Mouse (Mus musculus): ENCODE data around the gene Fam25c. TPM values are rescaled to one million over a fixed set of nuclear protein-coding genes. Genes with fewer than 3 reads are reported as not detected.
A peak's percentile ranks its signal among the peaks of the same experiment; 100 is the strongest.

The Fam25c gene
- polyA plus RNA-seq, 1 experiment from 2014 or later = not detected

DNA sequence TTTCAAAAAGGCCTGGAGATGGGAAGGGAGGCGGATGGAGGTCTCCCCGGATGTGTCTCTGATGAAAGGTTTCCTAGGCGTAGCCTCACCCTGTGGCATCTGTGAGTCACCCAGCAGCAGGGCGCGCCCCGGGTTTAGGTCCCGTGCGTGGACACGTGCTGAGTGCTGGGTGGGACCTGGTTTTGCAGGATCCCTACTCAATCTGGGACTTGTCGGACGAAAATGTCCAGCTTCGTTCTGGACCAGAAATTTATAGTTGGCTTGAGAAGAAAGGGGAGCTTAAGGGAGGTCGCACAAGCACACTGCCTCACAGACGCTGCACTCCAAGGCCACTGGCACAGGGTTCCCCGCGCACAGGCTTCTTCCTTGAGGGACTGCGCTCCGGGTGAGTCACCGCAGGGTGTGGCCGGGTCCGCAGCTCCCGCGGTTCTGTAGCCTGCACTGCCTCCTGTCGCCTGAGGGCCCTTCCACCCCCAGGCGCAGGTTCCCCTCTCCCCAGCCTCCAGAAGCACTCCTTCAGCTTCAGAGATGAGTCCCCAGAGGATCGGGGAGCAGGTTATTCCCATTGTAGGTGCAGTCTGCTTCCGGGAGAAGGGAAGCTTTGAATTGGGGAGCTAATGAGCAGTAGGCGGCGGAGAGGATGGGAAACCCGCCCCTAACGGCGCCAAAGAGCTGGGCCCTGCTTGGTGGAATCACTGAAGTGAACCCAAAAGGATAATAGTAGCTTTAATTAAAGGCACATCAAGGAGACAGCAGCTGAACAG lies 8.4 kb upstream of the Fam25c start:
- H3K4me2 ChIP-seq (ENCODE audit: low read length) = peak overlapping the region; percentile 95
- no peak overlapping the region for H3K27ac ChIP-seq (replicated peaks in 1 of 2; ENCODE audit: control insufficient read depth in 1 of 2, insufficient read depth in 1 of 2, low read depth in 2 of 2, low read length in 2 of 2)
- peak overlapping the region; percentile 68 for H3K9ac ChIP-seq (ENCODE audit: low read length)
- H3K27me3 ChIP-seq (ENCODE audit: control insufficient read depth, insufficient read depth, low read length) = 0 out of 2 replicates have a peak, but pooled peaks cover 3% of the 10 kb centered on the region
- 3% methylated on average over 32 of the region's 32 CpGs for WGBS
- peaks cover 2 to 5% of the 10 kb centered on the region in 2 experiments; a peak in 2 of 4 replicates for H3K4me1 ChIP-seq (ENCODE audit: control insufficient read depth in 2 of 2, insufficient read depth in 2 of 2, low read length in 2 of 2)
- H3K4me3 ChIP-seq (ENCODE audit: control insufficient read depth in 1 of 2, insufficient read depth in 1 of 2, low read depth in 1 of 2, low read length in 2 of 2) = peak overlapping the region; percentile 50 to 62
- no peaks in the 10 kb centered on the region for H3K36me3 ChIP-seq (ENCODE audit: control insufficient read depth, insufficient read depth, low read length)
- H3K9me3 ChIP-seq (ENCODE audit: control insufficient read depth, low read length) = no peaks in the 10 kb centered on the region
- ATAC-seq (ENCODE audit: insufficient number of reproducible peaks, insufficient read depth, low FRiP score, low read depth) = peak; percentile 74

DNA sequence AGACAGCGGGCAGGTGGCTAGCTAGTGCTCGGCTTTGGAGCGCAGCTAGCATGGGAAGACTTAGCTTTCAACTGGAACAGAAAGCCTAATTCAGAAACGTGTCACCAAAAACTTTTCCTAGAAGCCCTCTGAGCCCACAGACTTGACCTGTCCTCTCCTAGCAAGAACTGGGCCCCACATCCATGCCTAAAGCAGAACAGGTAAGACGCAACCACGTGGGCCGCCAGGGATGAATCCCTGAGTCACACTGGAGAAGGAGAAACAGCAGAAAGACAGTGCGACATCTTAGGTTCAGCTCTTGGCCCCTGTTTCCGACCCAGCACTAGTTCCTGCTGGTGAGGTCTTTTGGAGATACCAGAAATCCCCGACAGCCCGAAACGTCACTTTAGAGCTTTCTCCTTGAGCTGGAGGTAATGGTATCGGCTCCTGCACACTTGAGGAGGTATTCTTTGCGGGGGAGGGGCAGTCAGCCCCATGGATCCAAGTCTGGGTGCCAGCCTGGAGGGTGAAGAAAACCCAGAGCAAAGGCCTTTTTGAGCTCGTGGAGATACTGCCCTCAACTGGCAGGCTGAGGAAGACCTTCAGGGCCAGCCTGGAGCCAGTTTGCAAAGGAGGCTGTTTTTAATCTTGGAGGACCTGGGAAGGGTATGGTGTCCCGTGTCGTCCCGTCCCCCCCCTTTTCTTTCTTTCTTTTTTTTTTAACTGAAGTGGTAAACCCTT lies 7.7 kb upstream of the Fam25c start:
- no peaks in the 10 kb centered on the region for H3K9me3 ChIP-seq (ENCODE audit: control insufficient read depth, low read length)
- no peak overlapping the region for H3K27ac ChIP-seq (replicated peaks in 1 of 2; ENCODE audit: control insufficient read depth in 1 of 2, insufficient read depth in 1 of 2, low read depth in 2 of 2, low read length in 2 of 2)
- 0 out of 2 replicates have a peak, but pooled peaks cover 3% of the 10 kb centered on the region for H3K27me3 ChIP-seq (ENCODE audit: control insufficient read depth, insufficient read depth, low read length)
- H3K4me1 ChIP-seq (ENCODE audit: control insufficient read depth in 2 of 2, insufficient read depth in 2 of 2, low read length in 2 of 2) = peaks cover 2 to 5% of the 10 kb centered on the region in 2 experiments; a peak in 2 of 4 replicates
- peak overlapping the region; percentile 95 for H3K4me2 ChIP-seq (ENCODE audit: low read length)
- peak overlapping the region; percentile 50 to 62 for H3K4me3 ChIP-seq (ENCODE audit: control insufficient read depth in 1 of 2, insufficient read depth in 1 of 2, low read depth in 1 of 2, low read length in 2 of 2)
- H3K36me3 ChIP-seq (ENCODE audit: control insufficient read depth, insufficient read depth, low read length) = no peaks in the 10 kb centered on the region
- no peak for ATAC-seq (ENCODE audit: insufficient number of reproducible peaks, insufficient read depth, low FRiP score, low read depth)
- WGBS = 26% methylated on average over 18 of the region's 18 CpGs
- H3K9ac ChIP-seq (ENCODE audit: low read length) = peak overlapping the region; percentile 68

DNA sequence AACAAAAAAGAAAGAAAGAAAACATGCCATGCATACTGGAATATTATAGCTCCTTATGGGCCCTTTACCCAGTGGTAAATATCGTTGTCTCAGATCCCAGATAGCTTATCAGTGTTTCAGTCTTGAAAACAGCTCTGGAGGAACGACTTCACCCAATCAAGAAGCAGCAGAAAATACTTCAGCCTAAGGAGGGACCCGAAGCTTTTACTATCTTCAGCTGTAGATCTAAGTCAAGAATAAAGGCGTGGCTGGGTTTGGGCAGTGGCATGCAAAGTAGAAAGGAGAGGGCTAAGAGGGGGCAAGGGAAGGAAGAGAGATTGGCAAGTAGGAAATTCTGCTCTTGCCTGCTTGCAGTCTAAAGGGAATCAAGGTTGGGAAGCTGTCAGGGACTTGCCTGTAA lies 6.9 kb upstream of the Fam25c start:
- no peak overlapping the region for H3K4me2 ChIP-seq (ENCODE audit: low read length)
- H3K36me3 ChIP-seq (ENCODE audit: control insufficient read depth, insufficient read depth, low read length) = no peaks in the 10 kb centered on the region
- no peak overlapping the region for H3K4me3 ChIP-seq (ENCODE audit: control insufficient read depth in 1 of 2, insufficient read depth in 1 of 2, low read depth in 1 of 2, low read length in 2 of 2)
- H3K9ac ChIP-seq (ENCODE audit: low read length) = no peak overlapping the region
- H3K27me3 ChIP-seq (ENCODE audit: control insufficient read depth, insufficient read depth, low read length) = 0 out of 2 replicates have a peak, but pooled peaks cover 3% of the 10 kb centered on the region
- H3K4me1 ChIP-seq (ENCODE audit: control insufficient read depth in 2 of 2, insufficient read depth in 2 of 2, low read length in 2 of 2) = peaks cover 2 to 5% of the 10 kb centered on the region in 2 experiments; a peak in 2 of 4 replicates
- ATAC-seq (ENCODE audit: insufficient number of reproducible peaks, insufficient read depth, low FRiP score, low read depth) = no peak
- H3K27ac ChIP-seq (replicated peaks in 1 of 2; ENCODE audit: control insufficient read depth in 1 of 2, insufficient read depth in 1 of 2, low read depth in 2 of 2, low read length in 2 of 2) = no peak overlapping the region
- 45% methylated on average over 4 of the region's 4 CpGs for WGBS
- no peaks in the 10 kb centered on the region for H3K9me3 ChIP-seq (ENCODE audit: control insufficient read depth, low read length)

DNA sequence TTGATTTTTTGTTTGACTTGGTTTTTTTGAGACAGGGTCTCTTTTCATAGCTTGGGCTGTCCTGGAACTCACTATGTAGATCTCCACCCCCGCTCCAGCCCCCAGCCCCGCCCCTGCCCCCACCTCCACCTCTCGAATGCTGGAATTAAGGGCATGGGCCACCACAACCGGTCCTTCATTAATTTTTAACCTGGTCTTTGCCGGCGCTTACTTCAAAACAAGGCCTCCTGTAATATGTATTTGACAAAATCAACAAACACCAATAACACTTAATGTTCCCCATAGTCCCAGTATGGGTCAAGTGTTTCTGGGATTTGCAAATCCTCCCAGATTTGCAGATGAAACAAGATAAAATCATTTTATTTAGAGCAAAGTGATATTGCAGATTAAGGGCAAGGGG lies 5.0 kb upstream of the Fam25c start:
- ATAC-seq (ENCODE audit: insufficient number of reproducible peaks, insufficient read depth, low FRiP score, low read depth) = no peak

DNA sequence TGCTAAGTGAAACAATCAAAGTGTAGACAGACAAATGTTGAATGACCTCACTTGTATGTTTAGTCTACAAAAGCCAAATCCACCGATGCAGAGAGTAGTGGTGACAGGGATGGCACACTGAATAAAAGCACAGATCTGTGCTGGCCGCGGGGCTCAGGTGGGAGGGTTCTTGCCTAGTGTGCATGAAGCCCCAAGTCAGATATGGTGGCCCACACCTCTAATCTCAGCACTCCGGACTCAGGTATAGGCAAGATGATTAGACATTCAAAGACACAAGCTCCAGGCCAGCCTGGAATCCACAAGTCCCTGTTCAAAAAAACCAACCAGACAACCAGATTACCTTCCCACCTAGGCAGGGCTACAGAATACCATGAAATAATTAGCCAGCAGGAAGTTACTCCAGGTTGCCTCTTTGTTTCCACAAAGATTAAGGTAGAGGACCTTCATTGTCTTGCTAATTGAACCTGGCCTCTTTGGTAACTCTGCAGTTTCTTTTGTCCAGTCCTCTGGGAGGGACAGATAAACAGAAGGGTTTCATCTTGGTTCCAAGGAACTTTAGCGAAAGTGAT lies 4.5 kb upstream of the Fam25c start:
- Histone ChIP-seq H3K4me2 (ENCODE audit: low read length) (no peak overlapping the region), H3K27me3 (ENCODE audit: control insufficient read depth, insufficient read depth, low read length) (0 out of 2 replicates have a peak, but pooled peaks cover 3% of the 10 kb centered on the region), H3K27ac (replicated peaks in 1 of 2; ENCODE audit: control insufficient read depth in 1 of 2, insufficient read depth in 1 of 2, low read depth in 2 of 2, low read length in 2 of 2) (no peak overlapping the region), H3K4me1 (ENCODE audit: control insufficient read depth in 2 of 2, insufficient read depth in 2 of 2, low read length in 2 of 2) (peaks cover 5% of the 10 kb centered on the region in 2 experiments; a peak in 2 of 4 replicates), H3K9me3 (ENCODE audit: control insufficient read depth, low read length) (no peaks in the 10 kb centered on the region), H3K9ac (ENCODE audit: low read length) (no peak overlapping the region), H3K4me3 (ENCODE audit: control insufficient read depth in 1 of 2, insufficient read depth in 1 of 2, low read depth in 1 of 2, low read length in 2 of 2) (no peak overlapping the region), H3K36me3 (ENCODE audit: control insufficient read depth, insufficient read depth, low read length) (no peaks in the 10 kb centered on the region)
- 45% methylated on average over 5 of the region's 5 CpGs for WGBS
- no peak for ATAC-seq (ENCODE audit: insufficient number of reproducible peaks, insufficient read depth, low FRiP score, low read depth)

More for the DNA sequence above, 5.0 kb upstream of the Fam25c start:
- Histone ChIP-seq H3K27me3 (ENCODE audit: control insufficient read depth, insufficient read depth, low read length) (0 out of 2 replicates have a peak, but pooled peaks cover 3% of the 10 kb centered on the region), H3K4me3 (ENCODE audit: control insufficient read depth in 1 of 2, insufficient read depth in 1 of 2, low read depth in 1 of 2, low read length in 2 of 2) (no peak overlapping the region), H3K4me2 (ENCODE audit: low read length) (no peak overlapping the region), H3K9me3 (ENCODE audit: control insufficient read depth, low read length) (no peaks in the 10 kb centered on the region), H3K4me1 (ENCODE audit: control insufficient read depth in 2 of 2, insufficient read depth in 2 of 2, low read length in 2 of 2) (peaks cover 2 to 5% of the 10 kb centered on the region in 2 experiments; a peak in 2 of 4 replicates), H3K9ac (ENCODE audit: low read length) (no peak overlapping the region), H3K27ac (replicated peaks in 1 of 2; ENCODE audit: control insufficient read depth in 1 of 2, insufficient read depth in 1 of 2, low read depth in 2 of 2, low read length in 2 of 2) (no peak overlapping the region), H3K36me3 (ENCODE audit: control insufficient read depth, insufficient read depth, low read length) (no peaks in the 10 kb centered on the region)
- 57% methylated on average over 6 of the region's 6 CpGs for WGBS

DNA sequence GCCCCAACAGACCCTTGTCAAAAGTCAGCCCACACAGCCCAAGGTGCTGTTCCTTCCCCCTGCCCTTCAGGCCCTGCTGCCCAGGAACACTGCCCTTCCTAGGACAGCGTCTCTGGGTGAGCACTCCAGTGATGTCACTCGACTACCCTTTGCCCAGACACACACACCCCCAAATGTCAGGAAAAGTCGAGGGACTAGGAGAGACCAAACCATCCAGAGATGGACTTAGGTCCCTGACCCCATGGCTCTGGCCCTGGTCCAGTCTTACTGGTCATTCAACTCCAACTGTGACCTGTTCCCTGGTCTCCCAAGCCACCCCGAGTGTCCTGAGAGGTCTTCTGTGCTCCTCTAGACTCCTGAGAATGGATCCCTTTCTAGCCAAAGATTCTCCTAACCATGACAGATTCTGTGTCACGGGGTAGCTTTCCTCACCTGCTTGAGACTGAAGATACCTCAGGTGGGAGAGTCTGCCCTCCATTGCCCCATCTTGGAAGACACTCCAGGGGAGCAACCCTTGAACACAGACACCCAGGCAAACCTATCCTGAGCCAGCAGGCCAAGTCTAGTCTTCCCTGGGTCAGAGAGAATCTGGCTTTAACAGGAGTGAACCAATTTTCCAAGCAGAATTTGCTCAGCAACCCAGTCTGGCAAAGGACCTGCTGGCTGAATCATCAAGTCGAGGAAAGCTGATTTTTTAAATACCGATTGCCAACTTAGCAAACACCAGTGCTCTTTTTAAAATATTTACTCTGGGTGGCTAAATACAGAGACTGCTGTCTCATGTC lies 2.6 kb upstream of the Fam25c start:
- no peak overlapping the region for H3K4me3 ChIP-seq (ENCODE audit: control insufficient read depth in 1 of 2, insufficient read depth in 1 of 2, low read depth in 1 of 2, low read length in 2 of 2)
- 69% methylated on average over 7 of the region's 7 CpGs for WGBS
- no peak overlapping the region for H3K4me2 ChIP-seq (ENCODE audit: low read length)
- peaks cover 0 to 3% of the 10 kb centered on the region in 2 experiments; a peak in 1 of 4 replicates for H3K4me1 ChIP-seq (ENCODE audit: control insufficient read depth in 2 of 2, insufficient read depth in 2 of 2, low read length in 2 of 2)
- H3K27me3 ChIP-seq (ENCODE audit: control insufficient read depth, insufficient read depth, low read length) = 0 out of 2 replicates have a peak, but pooled peaks cover 3% of the 10 kb centered on the region
- no peak overlapping the region for H3K9ac ChIP-seq (ENCODE audit: low read length)
- H3K27ac ChIP-seq (replicated peaks in 1 of 2; ENCODE audit: control insufficient read depth in 1 of 2, insufficient read depth in 1 of 2, low read depth in 2 of 2, low read length in 2 of 2) = no peak overlapping the region
- no peaks in the 10 kb centered on the region for H3K9me3 ChIP-seq (ENCODE audit: control insufficient read depth, low read length)
- ATAC-seq (ENCODE audit: insufficient number of reproducible peaks, insufficient read depth, low FRiP score, low read depth) = no peak
- no peaks in the 10 kb centered on the region for H3K36me3 ChIP-seq (ENCODE audit: control insufficient read depth, insufficient read depth, low read length)

DNA sequence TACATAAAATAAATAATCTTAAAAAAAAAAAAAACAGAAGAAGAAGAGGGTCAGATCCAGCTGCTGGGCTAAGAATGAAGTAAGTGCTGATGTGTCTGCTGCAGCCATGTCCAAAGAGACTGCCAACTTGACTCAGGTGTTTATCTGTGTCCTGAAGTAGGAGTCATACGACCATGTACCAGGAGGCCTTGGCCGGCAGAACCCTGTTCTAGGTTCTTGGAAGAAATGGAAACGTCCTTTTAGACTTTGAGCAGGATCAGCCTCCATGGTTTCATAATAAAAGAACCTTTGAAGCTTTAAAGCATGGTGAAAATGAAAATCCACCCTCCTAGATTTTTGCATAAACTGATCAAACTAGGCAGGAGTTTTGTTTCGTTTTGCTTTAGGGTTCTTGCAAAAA lies 777 bp downstream of the Fam25c start:
- Histone ChIP-seq H3K9me3 (ENCODE audit: control insufficient read depth, low read length) (no peaks in the 10 kb centered on the region), H3K36me3 (ENCODE audit: control insufficient read depth, insufficient read depth, low read length) (no peaks in the 10 kb centered on the region), H3K9ac (ENCODE audit: low read length) (no peak overlapping the region), H3K4me1 (ENCODE audit: control insufficient read depth in 2 of 2, insufficient read depth in 2 of 2, low read length in 2 of 2) (0 out of 4 replicates have a peak, but pooled peaks cover 0 to 3% of the 10 kb centered on the region in 2 experiments), H3K27ac (replicated peaks in 1 of 2; ENCODE audit: control insufficient read depth in 1 of 2, insufficient read depth in 1 of 2, low read depth in 2 of 2, low read length in 2 of 2) (no peak overlapping the region), H3K4me3 (ENCODE audit: control insufficient read depth in 1 of 2, insufficient read depth in 1 of 2, low read depth in 1 of 2, low read length in 2 of 2) (no peak overlapping the region), H3K27me3 (ENCODE audit: control insufficient read depth, insufficient read depth, low read length) (no peaks in the 10 kb centered on the region), H3K4me2 (ENCODE audit: low read length) (no peak overlapping the region)
- ATAC-seq (ENCODE audit: insufficient number of reproducible peaks, insufficient read depth, low FRiP score, low read depth) = no peak
- 70% methylated on average over 4 of the region's 4 CpGs for WGBS
